Mouse (Mus musculus): ENCODE measurements around the gene Nav1.

The Nav1 gene

GRCm38 (mm10) chr1:135607019-135607418 is at the start of gene Nav1:
Gene Nav1 (minus strand): TSS chr1:135607295.
- in situ Hi-C loops (cut with MboI, MseI): loop anchor here in 1 of 2 experiments (10.0 kb wide), 1 partner anchor 868 kb away; no protein-coding TSS in a partner anchor

- in situ Hi-C loops (cut with MboI, MseI): no loop called here
Observed at GRCm38 (mm10) chr1:135653909-135654308, 46.8 kb upstream of the Nav1 start.

- in situ Hi-C loops (cut with MboI, MseI): no loop called here
Observed at GRCm38 (mm10) chr1:135645459-135646195, 38.5 kb upstream of the Nav1 start.

- in situ Hi-C loops (cut with MboI, MseI): no loop called here
Observed at GRCm38 (mm10) chr1:135644110-135644509, 37.0 kb upstream of the Nav1 start.

GRCm38 (mm10) chr1:135643691-135644090 is 36.6 kb upstream of the Nav1 start:
- in situ Hi-C loops (cut with MboI, MseI): no loop called here

- in situ Hi-C loops (cut with MboI, MseI): no loop called here
Observed at GRCm38 (mm10) chr1:135639853-135640252, 32.8 kb upstream of the Nav1 start.

GRCm38 (mm10) chr1:135639093-135639492 is 32.0 kb upstream of the Nav1 start:
- in situ Hi-C loops (cut with MboI, MseI): no loop called here

- in situ Hi-C loops (cut with MboI, MseI): no loop called here
Observed at GRCm38 (mm10) chr1:135637574-135638008, 30.5 kb upstream of the Nav1 start.

- in situ Hi-C loops (cut with MboI, MseI): no loop called here
Observed at GRCm38 (mm10) chr1:135636111-135636511, 29.0 kb upstream of the Nav1 start.

GRCm38 (mm10) chr1:135635323-135636064 is 28.4 kb upstream of the Nav1 start:
- in situ Hi-C loops (cut with MboI, MseI): no loop called here

GRCm38 (mm10) chr1:135634791-135635190 is 27.7 kb upstream of the Nav1 start:
- in situ Hi-C loops (cut with MboI, MseI): no loop called here

- in situ Hi-C loops (cut with MboI, MseI): no loop called here
Observed at GRCm38 (mm10) chr1:135633884-135634283, 26.8 kb upstream of the Nav1 start.

- in situ Hi-C loops (cut with MboI, MseI): no loop called here
Observed at GRCm38 (mm10) chr1:135633478-135633877, 26.4 kb upstream of the Nav1 start.

GRCm38 (mm10) chr1:135632199-135632598 is 25.1 kb upstream of the Nav1 start:
- in situ Hi-C loops (cut with MboI, MseI): no loop called here

GRCm38 (mm10) chr1:135631515-135631914 is 24.4 kb upstream of the Nav1 start:
- in situ Hi-C loops (cut with MboI, MseI): no loop called here

GRCm38 (mm10) chr1:135629846-135630245 is 22.8 kb upstream of the Nav1 start:
- in situ Hi-C loops (cut with MboI, MseI): no loop called here

GRCm38 (mm10) chr1:135626218-135626617 is 19.1 kb upstream of the Nav1 start:
- in situ Hi-C loops (cut with MboI, MseI): no loop called here

GRCm38 (mm10) chr1:135625741-135626140 is 18.6 kb upstream of the Nav1 start:
- in situ Hi-C loops (cut with MboI, MseI): no loop called here

GRCm38 (mm10) chr1:135624646-135625045 is 17.6 kb upstream of the Nav1 start:
- in situ Hi-C loops (cut with MboI, MseI): no loop called here

GRCm38 (mm10) chr1:135623136-135623535 is 16.0 kb upstream of the Nav1 start:
- in situ Hi-C loops (cut with MboI, MseI): no loop called here

- in situ Hi-C loops (cut with MboI, MseI): no loop called here
Observed at GRCm38 (mm10) chr1:135621307-135621706, 14.2 kb upstream of the Nav1 start.

GRCm38 (mm10) chr1:135619932-135620391 is 12.9 kb upstream of the Nav1 start:
- in situ Hi-C loops (cut with MboI, MseI): no loop called here

- in situ Hi-C loops (cut with MboI, MseI): no loop called here
Observed at GRCm38 (mm10) chr1:135619130-135619529, 12.0 kb upstream of the Nav1 start.

Data from T-helper 17 cell (primary cell).